8 mouse cellular contexts compared by ENCODE assay signal in genomic region chr7:121981307-121981871, GRCm38 (mm10). TPM values are rescaled to one million over a fixed set of nuclear protein-coding genes. Genes with fewer than 3 reads are reported as not detected.
A peak's percentile ranks its signal among the peaks of the same experiment; 100 is the strongest.
DNase-seq lines count a peak whose midpoint lies in the region; ATAC-seq and TF ChIP-seq lines count a peak whose summit lies in the region.

TSS of gene Cog7 (minus strand) at chr7:121981711.

- peak within 1 kb of the TSS; percentile 89 for H3K27ac ChIP-seq in hindbrain, embryonic 10.5 days
- no peak within 1 kb of the TSS for H3K27ac ChIP-seq in lung, postnatal 0 days (ENCODE audit: low read length)

- under 1% methylated on average over 55 of the region's 55 CpGs for WGBS in hindbrain, embryonic 10.5 days
- WGBS in lung, postnatal 0 days, result under 1% methylated on average over 55 of the region's 55 CpGs

- TF ChIP-seq CTCF in lung, postnatal 0 days (IDR thresholded peaks at IDR 0.05), result no peak

- no peak for TF ChIP-seq EP300 in lung, postnatal 0 days (IDR thresholded peaks at IDR 0.05)

- no peaks in the 10 kb centered on the region for H3K9me3 ChIP-seq in hindbrain, embryonic 10.5 days
- no peaks in the 10 kb centered on the region for H3K9me3 ChIP-seq in lung, postnatal 0 days (ENCODE audit: low read length)

- ATAC-seq in frontal cortex, adult (ENCODE audit: low TSS enrichment), result peak; percentile 72
- peak; percentile 94 for ATAC-seq in lung, postnatal 0 days

- H3K4me2 ChIP-seq in lung, postnatal 0 days (replicated peaks; ENCODE audit: low read depth, low read length), result peak within 1 kb of the TSS; percentile 74

- H3K9ac ChIP-seq in lung, postnatal 0 days (replicated peaks; ENCODE audit: low read depth), result peak within 1 kb of the TSS; percentile 68

- DNase-seq in MN1 (ENCODE audit: low spot score), result peak; percentile 96
- peak; percentile 89 for DNase-seq in cerebellum, adult 9-10 months
- peak; percentile 91 for DNase-seq in hindbrain, embryonic 10.5 days (ENCODE audit: low spot score)
- DNase-seq in layer of hippocampus, adult 9-11 months, result peak; percentile 90
- peak; percentile 90 for DNase-seq in lung, postnatal 0 days (ENCODE audit: low spot score)
- DNase-seq in ovary, postnatal 14 days (ENCODE audit: low spot score), result peak; percentile 92
- DNase-seq in thymus, postnatal 14 days, result peak; percentile 95

- H3K4me1 ChIP-seq in hindbrain, embryonic 10.5 days (replicated peaks), result peaks cover 13% of the 10 kb centered on the region
- peaks cover 3% of the 10 kb centered on the region; the same call in 1 of the 2 replicates for H3K4me1 ChIP-seq in lung, postnatal 0 days (ENCODE audit: insufficient read depth, low read depth, low read length)

- peaks cover 13% of the 10 kb centered on the region; the same call in 1 of the 2 replicates for H3K36me3 ChIP-seq in hindbrain, embryonic 10.5 days
- H3K36me3 ChIP-seq in lung, postnatal 0 days (ENCODE audit: insufficient read depth, low read length), result 0 out of 2 replicates have a peak, but pooled peaks cover 3% of the 10 kb centered on the region

- no peaks in the 10 kb centered on the region for H3K27me3 ChIP-seq in hindbrain, embryonic 10.5 days (ENCODE audit: insufficient read depth, poor library complexity, severe bottlenecking)
- H3K27me3 ChIP-seq in lung, postnatal 0 days (replicated peaks; ENCODE audit: insufficient read depth, low read length), result no peaks in the 10 kb centered on the region

- peak within 1 kb of the TSS; percentile 80 for H3K4me3 ChIP-seq in hindbrain, embryonic 10.5 days
- H3K4me3 ChIP-seq in lung, postnatal 0 days (ENCODE audit: low read depth, low read length), result peak within 1 kb of the TSS; percentile 75

RNA-seq across cellular contexts. Expression of gene Cog7, which starts in this region (rescaled TPM):
- polyA plus RNA-seq in hindbrain, embryonic 10.5 days (2016; fragmentation: Nextera tagmentation; extraction: Ambion mirVana), result 21.0 and 23.2 TPM in 2 replicates
- 13.4 and 18.3 TPM in 2 replicates for polyA plus RNA-seq in lung, postnatal 0 days (2015; fragmentation: Nextera tagmentation; extraction: Ambion mirVana)
